Mouse (Mus musculus) testis, adult 2 months (tissue): ENCODE measurements around the gene Chd6. TPM values are rescaled to one million over a fixed set of nuclear protein-coding genes. Genes with fewer than 3 reads are reported as not detected.

Experiments
- H3K27ac ChIP-seq: fragments of 200-500 bp; 2 replicates; pipeline ENCODE4 v1.5.1; 2012; ENCODE audit warnings: low read depth, low read length; ENCODE audit not compliant: control insufficient read depth, insufficient read depth
- H3K27me3 ChIP-seq: fragments of 200-500 bp; 2 replicates; pipeline ENCODE4 v1.6.1; 2012; ENCODE audit warnings: mild to moderate bottlenecking, low read length, moderate library complexity; ENCODE audit not compliant: control insufficient read depth, insufficient read depth
- H3K36me3 ChIP-seq: fragments of 200-500 bp; 2 replicates; pipeline ENCODE4 v1.6.1; 2012; ENCODE audit warnings: mild to moderate bottlenecking, low read length; ENCODE audit not compliant: control insufficient read depth, insufficient read depth
- H3K4me1 ChIP-seq: fragments of 200-500 bp; 2 replicates; pipeline ENCODE4 v1.6.1; 2012; ENCODE audit warnings: low read length; ENCODE audit not compliant: control insufficient read depth, insufficient read depth
- H3K4me3 ChIP-seq: fragments of 200-500 bp; 2 replicates; pipeline ENCODE4 v1.5.1; 2012; ENCODE audit warnings: low read depth, mild to moderate bottlenecking, low read length, moderate library complexity, mixed read lengths; ENCODE audit not compliant: control insufficient read depth
- CTCF ChIP-seq: fragments of 200-500 bp; IDR thresholded peaks from 2 replicates; pipeline ENCODE4 v1.5.1; 2012; ENCODE audit warnings: low read depth, mild to moderate bottlenecking, inconsistent platforms, low read length, moderate library complexity; ENCODE audit not compliant: control insufficient read depth, insufficient read depth, insufficient replicate concordance
- POLR2A ChIP-seq: fragments of 200-500 bp; IDR thresholded peaks from 2 replicates; pipeline ENCODE4 v1.6.1; 2012; ENCODE audit warnings: low read depth, mild to moderate bottlenecking, inconsistent platforms, low read length, moderate library complexity; ENCODE audit not compliant: control insufficient read depth
- polyA plus RNA-seq: library from polyadenylated mRNA; depleted of rRNA; stranded (reverse); fragments of >200 nt; gene quantifications from 2 replicates; pipeline ENCODE4 v1.2.3, GENCODE M21; 2012

The Chd6 gene
- polyA plus RNA-seq, 1 experiment: 3.3 TPM

GRCm38 (mm10) chr2:161097746-161098145 is 11.1 kb downstream of the Chd6 start:
- no peaks in the 10 kb centered on the region for H3K4me1 ChIP-seq
- no peaks in the 10 kb centered on the region for H3K27me3 ChIP-seq
- H3K4me3 ChIP-seq: no peak overlapping the region
- TF ChIP-seq CTCF: no peak
- no peak for TF ChIP-seq POLR2A
- no peaks in the 10 kb centered on the region for H3K36me3 ChIP-seq
- no peak overlapping the region for H3K27ac ChIP-seq

- H3K4me1 ChIP-seq: no peaks in the 10 kb centered on the region
- no peak overlapping the region for H3K4me3 ChIP-seq
- TF ChIP-seq POLR2A (no peak), CTCF (no peak)
- no peaks in the 10 kb centered on the region for H3K27me3 ChIP-seq
- no peaks in the 10 kb centered on the region for H3K36me3 ChIP-seq
- no peak overlapping the region for H3K27ac ChIP-seq
Observed at GRCm38 (mm10) chr2:161090746-161091405, 18.0 kb downstream of the Chd6 start.

GRCm38 (mm10) chr2:161090200-161090599 is 18.7 kb downstream of the Chd6 start:
- Histone ChIP-seq H3K36me3 (no peaks in the 10 kb centered on the region), H3K27ac (no peak overlapping the region), H3K27me3 (no peaks in the 10 kb centered on the region), H3K4me3 (no peak overlapping the region), H3K4me1 (no peaks in the 10 kb centered on the region)
- TF ChIP-seq CTCF (no peak), POLR2A (no peak)

GRCm38 (mm10) chr2:161078590-161078989 is 30.3 kb downstream of the Chd6 start:
- TF ChIP-seq POLR2A (no peak), CTCF (no peak)
- no peaks in the 10 kb centered on the region for H3K4me1 ChIP-seq
- H3K27me3 ChIP-seq: no peaks in the 10 kb centered on the region
- H3K36me3 ChIP-seq: no peaks in the 10 kb centered on the region
- no peak overlapping the region for H3K27ac ChIP-seq
- no peak overlapping the region for H3K4me3 ChIP-seq

- Histone ChIP-seq H3K36me3 (no peaks in the 10 kb centered on the region), H3K4me3 (no peak overlapping the region), H3K27me3 (no peaks in the 10 kb centered on the region), H3K4me1 (no peaks in the 10 kb centered on the region), H3K27ac (no peak overlapping the region)
- TF ChIP-seq CTCF: no peak
- no peak for TF ChIP-seq POLR2A
Observed at GRCm38 (mm10) chr2:161076262-161076661, 32.6 kb downstream of the Chd6 start.

GRCm38 (mm10) chr2:161075553-161075952 is 33.3 kb downstream of the Chd6 start:
- no peaks in the 10 kb centered on the region for H3K4me1 ChIP-seq
- no peak overlapping the region for H3K4me3 ChIP-seq
- H3K36me3 ChIP-seq: no peaks in the 10 kb centered on the region
- H3K27me3 ChIP-seq: no peaks in the 10 kb centered on the region
- no peak overlapping the region for H3K27ac ChIP-seq
- TF ChIP-seq CTCF (no peak), POLR2A (no peak)

GRCm38 (mm10) chr2:161066097-161066759 is 42.6 kb downstream of the Chd6 start:
- Histone ChIP-seq H3K27me3 (no peaks in the 10 kb centered on the region), H3K4me1 (no peaks in the 10 kb centered on the region), H3K27ac (no peak overlapping the region), H3K4me3 (no peak overlapping the region), H3K36me3 (no peaks in the 10 kb centered on the region)
- TF ChIP-seq POLR2A (no peak), CTCF (no peak)
